Mouse (Mus musculus) limb, embryonic 14.5 days (tissue): ENCODE measurements around the gene Trim65. TPM values are rescaled to one million over a fixed set of nuclear protein-coding genes. Genes with fewer than 3 reads are reported as not detected.

Experiments
- ATAC-seq: fragments of 200-750 bp; cut with Nextera tagmentation; 2 replicates; pipeline ENCODE4 v1.8.0; 2017; ENCODE audit warnings: low read depth, moderate number of reproducible peaks, moderate TSS enrichment; ENCODE audit not compliant: low FRiP score
- DNase-seq: peaks from one replicate; pipeline ENCODE4 v3.0.0-alpha.2; 2015; ENCODE audit warnings: low spot score
- H3K27ac ChIP-seq: fragments of 300-500 bp; sonication (generic); replicated peaks from 2 replicates; pipeline ENCODE4 v1.5.1; 2014; ENCODE audit warnings: low read depth, mild to moderate bottlenecking, low read length, moderate library complexity, mixed read lengths
- H3K27me3 ChIP-seq: fragments of 300-500 bp; sonication (generic); 2 replicates; pipeline ENCODE4 v1.6.1; 2014; ENCODE audit warnings: low read length, mixed read lengths; ENCODE audit not compliant: control insufficient read depth, insufficient read depth
- H3K36me3 ChIP-seq: fragments of 300-500 bp; sonication (generic); 2 replicates; pipeline ENCODE4 v1.6.1; 2014; ENCODE audit warnings: mild to moderate bottlenecking, low read length, moderate library complexity, mixed read lengths; ENCODE audit not compliant: control insufficient read depth, insufficient read depth
- H3K4me1 ChIP-seq: fragments of 300-500 bp; sonication (generic); 2 replicates; pipeline ENCODE4 v1.6.1; 2014; ENCODE audit warnings: antibody characterized with exemption, low read length, mixed read lengths; ENCODE audit not compliant: control insufficient read depth, insufficient read depth
- H3K4me2 ChIP-seq: fragments of 300-500 bp; sonication (generic); replicated peaks from 2 replicates; pipeline ENCODE4 v1.6.1; 2014; ENCODE audit warnings: low read depth, mild to moderate bottlenecking, low read length, moderate library complexity; ENCODE audit not compliant: severe bottlenecking
- H3K4me3 ChIP-seq: fragments of 300-500 bp; sonication (generic); replicated peaks from 2 replicates; pipeline ENCODE4 v1.5.1; 2014; ENCODE audit warnings: low read length
- H3K9ac ChIP-seq: fragments of 300-500 bp; sonication (generic); 2 replicates; pipeline ENCODE4 v1.6.1; 2014; ENCODE audit warnings: mild to moderate bottlenecking, low read depth, low read length, moderate library complexity; ENCODE audit not compliant: severe bottlenecking
- H3K9me3 ChIP-seq: fragments of 300-500 bp; sonication (generic); 2 replicates; pipeline ENCODE4 v1.6.1; 2016; ENCODE audit warnings: low read length; ENCODE audit not compliant: control insufficient read depth
- POLR2A ChIP-seq: fragments of 200-500 bp; IDR thresholded peaks from 2 replicates; pipeline ENCODE4 v1.8.0; 2012; ENCODE audit warnings: inconsistent platforms, mild to moderate bottlenecking, moderate library complexity, borderline replicate concordance; ENCODE audit not compliant: insufficient read depth, insufficient read length; ENCODE audit errors: extremely low read depth
- WGBS: fragments of 180-500 bp; shearing (Covaris S2); extraction: QIAGEN DNeasy Blood & Tissue Kit; methylation state at CpG from one replicate; pipeline ENCODE4 v1.1.7; 2014; 5-methylcytosine and 5-hydroxymethylcytosine counted together
- polyA plus RNA-seq, 2 experiments: library from polyadenylated mRNA; depleted of rRNA in 1 of 2; stranded (reverse) in 1 of 2; unstranded in 1 of 2; fragments of >200 nt; fragmentation: Nextera tagmentation in 1 of 2; extraction: Ambion mirVana in 1 of 2; gene quantifications; 2 replicates each; pipeline versions ENCODE4 v1.2.1 to v1.2.3; 2012 to 2014

Trim65 gene
- polyA plus RNA-seq, 2 experiments, result 3.1 to 4.9 TPM

DNA sequence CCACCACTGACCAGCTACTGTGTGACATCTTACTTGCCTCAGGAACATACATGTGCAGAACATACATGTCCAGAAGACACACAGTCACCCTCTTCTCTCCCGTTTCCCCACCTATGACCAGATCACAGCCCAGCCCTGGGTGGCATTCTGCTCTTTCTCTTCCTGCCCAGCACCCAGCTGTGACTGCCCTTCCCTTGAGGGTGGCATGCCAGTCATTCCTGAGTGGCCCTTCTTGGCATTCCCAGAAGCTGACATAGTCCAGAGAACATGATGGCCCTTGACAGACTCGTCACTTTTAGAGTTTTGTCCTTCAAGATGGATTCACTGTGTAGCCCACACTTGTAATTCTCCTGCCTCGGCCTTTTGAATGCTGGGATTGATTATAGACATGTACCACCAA, 58.3 kb downstream of the Trim65 start:
- Histone ChIP-seq H3K4me2 (no peak overlapping the region), H3K27me3 (no peaks in the 10 kb centered on the region), H3K9me3 (no peaks in the 10 kb centered on the region), H3K4me1 (0 out of 2 replicates have a peak, but pooled peaks cover 3% of the 10 kb centered on the region), H3K9ac (no peak overlapping the region), H3K36me3 (no peaks in the 10 kb centered on the region), H3K4me3 (no peak overlapping the region), H3K27ac (no peak overlapping the region)
- 80% methylated on average over 3 of the region's 3 CpGs for WGBS
- DNase-seq (no peak), ATAC-seq (no peak)
- no peak for TF ChIP-seq POLR2A

Other genes starting within 250 kb of the Trim65 start
- 9.8 and 10.5 TPM in 2 replicates for gene Smim5, start 231.2 kb downstream of the Trim65 start, polyA plus RNA-seq (2012; rRNA removed)
- gene Smim5, start 231.2 kb downstream of the Trim65 start, polyA plus RNA-seq (2014; fragmentation: Nextera tagmentation; extraction: Ambion mirVana), result 16.0 and 17.5 TPM in 2 replicates
- gene Smim6, start 219.1 kb downstream of the Trim65 start, polyA plus RNA-seq (2012; rRNA removed), result 0.52 and 0.77 TPM in 2 replicates
- gene Smim6, start 219.1 kb downstream of the Trim65 start, polyA plus RNA-seq (2014; fragmentation: Nextera tagmentation; extraction: Ambion mirVana), result 0.83 and 0.89 TPM in 2 replicates
- 35.6 and 52.6 TPM in 2 replicates for gene Sap30bp, start 197.8 kb downstream of the Trim65 start, polyA plus RNA-seq (2012; rRNA removed)
- 36.6 and 36.9 TPM in 2 replicates for gene Sap30bp, start 197.8 kb downstream of the Trim65 start, polyA plus RNA-seq (2014; fragmentation: Nextera tagmentation; extraction: Ambion mirVana)
- 27.9 and 28.0 TPM in 2 replicates for gene Recql5, start 197.7 kb downstream of the Trim65 start, polyA plus RNA-seq (2012; rRNA removed)
- 16.1 and 18.3 TPM in 2 replicates for gene Recql5, start 197.7 kb downstream of the Trim65 start, polyA plus RNA-seq (2014; fragmentation: Nextera tagmentation; extraction: Ambion mirVana)
- 11.3 and 11.6 TPM in 2 replicates for gene Itgb4, start 156.4 kb downstream of the Trim65 start, polyA plus RNA-seq (2012; rRNA removed)
- 12.5 TPM in 2 replicates for gene Itgb4, start 156.4 kb downstream of the Trim65 start, polyA plus RNA-seq (2014; fragmentation: Nextera tagmentation; extraction: Ambion mirVana)
- 115 and 139 TPM in 2 replicates for gene Galk1, start 118.4 kb downstream of the Trim65 start, polyA plus RNA-seq (2012; rRNA removed)
- 162 and 164 TPM in 2 replicates for gene Galk1, start 118.4 kb downstream of the Trim65 start, polyA plus RNA-seq (2014; fragmentation: Nextera tagmentation; extraction: Ambion mirVana)
- 871 and 951 TPM in 2 replicates for gene H3f3b, start 103.2 kb downstream of the Trim65 start, polyA plus RNA-seq (2012; rRNA removed)
- gene H3f3b, start 103.2 kb downstream of the Trim65 start, polyA plus RNA-seq (2014; fragmentation: Nextera tagmentation; extraction: Ambion mirVana), result 1,919 and 2,014 TPM in 2 replicates
- gene Unk, start 100.8 kb downstream of the Trim65 start, polyA plus RNA-seq (2012; rRNA removed), result 80.3 and 99.4 TPM in 2 replicates
- 33.1 and 39.2 TPM in 2 replicates for gene Unk, start 100.8 kb downstream of the Trim65 start, polyA plus RNA-seq (2014; fragmentation: Nextera tagmentation; extraction: Ambion mirVana)
- 4.1 and 4.3 TPM in 2 replicates for gene Unc13d, start 53.2 kb downstream of the Trim65 start, polyA plus RNA-seq (2012; rRNA removed)
- 3.4 and 3.8 TPM in 2 replicates for gene Unc13d, start 53.2 kb downstream of the Trim65 start, polyA plus RNA-seq (2014; fragmentation: Nextera tagmentation; extraction: Ambion mirVana)
- 58.6 and 76.2 TPM in 2 replicates for gene Wbp2, start 44.1 kb downstream of the Trim65 start, polyA plus RNA-seq (2012; rRNA removed)
- 56.8 and 57.7 TPM in 2 replicates for gene Wbp2, start 44.1 kb downstream of the Trim65 start, polyA plus RNA-seq (2014; fragmentation: Nextera tagmentation; extraction: Ambion mirVana)
- 25.5 and 35.2 TPM in 2 replicates for gene Trim47, start 3.9 kb downstream of the Trim65 start, polyA plus RNA-seq (2012; rRNA removed)
- gene Trim47, start 3.9 kb downstream of the Trim65 start, polyA plus RNA-seq (2014; fragmentation: Nextera tagmentation; extraction: Ambion mirVana), result 25.1 and 28.5 TPM in 2 replicates
- gene Mrpl38, start 7.7 kb upstream of the Trim65 start, polyA plus RNA-seq (2012; rRNA removed), result 52.6 and 56.4 TPM in 2 replicates
- 85.8 and 86.5 TPM in 2 replicates for gene Mrpl38, start 7.7 kb upstream of the Trim65 start, polyA plus RNA-seq (2014; fragmentation: Nextera tagmentation; extraction: Ambion mirVana)
- gene Fbf1, start 37.0 kb upstream of the Trim65 start, polyA plus RNA-seq (2012; rRNA removed), result 77.7 and 82.6 TPM in 2 replicates
- gene Fbf1, start 37.0 kb upstream of the Trim65 start, polyA plus RNA-seq (2014; fragmentation: Nextera tagmentation; extraction: Ambion mirVana), result 26.4 and 34.8 TPM in 2 replicates
- gene Ten1, start 67.7 kb upstream of the Trim65 start, polyA plus RNA-seq (2012; rRNA removed), result 44.2 and 50.0 TPM in 2 replicates
- gene Ten1, start 67.7 kb upstream of the Trim65 start, polyA plus RNA-seq (2014; fragmentation: Nextera tagmentation; extraction: Ambion mirVana), result 67.4 and 70.5 TPM in 2 replicates
- 38.1 and 42.9 TPM in 2 replicates for gene Acox1, start 67.9 kb upstream of the Trim65 start, polyA plus RNA-seq (2012; rRNA removed)
- gene Acox1, start 67.9 kb upstream of the Trim65 start, polyA plus RNA-seq (2014; fragmentation: Nextera tagmentation; extraction: Ambion mirVana), result 26.3 and 30.1 TPM in 2 replicates
- 6.0 and 8.2 TPM in 2 replicates for gene Evpl, start 106.9 kb upstream of the Trim65 start, polyA plus RNA-seq (2012; rRNA removed)
- 17.0 and 21.8 TPM in 2 replicates for gene Evpl, start 106.9 kb upstream of the Trim65 start, polyA plus RNA-seq (2014; fragmentation: Nextera tagmentation; extraction: Ambion mirVana)
- 106 and 111 TPM in 2 replicates for gene Srp68, start 143.1 kb upstream of the Trim65 start, polyA plus RNA-seq (2012; rRNA removed)
- 94.9 and 103 TPM in 2 replicates for gene Srp68, start 143.1 kb upstream of the Trim65 start, polyA plus RNA-seq (2014; fragmentation: Nextera tagmentation; extraction: Ambion mirVana)
- 0.24 and 0.59 TPM in 2 replicates for gene Galr2, start 149.8 kb upstream of the Trim65 start, polyA plus RNA-seq (2012; rRNA removed)
- 0.33 and 0.37 TPM in 2 replicates for gene Galr2, start 149.8 kb upstream of the Trim65 start, polyA plus RNA-seq (2014; fragmentation: Nextera tagmentation; extraction: Ambion mirVana)
- gene Exoc7, start 176.1 kb upstream of the Trim65 start, polyA plus RNA-seq (2012; rRNA removed), result 57.7 and 66.7 TPM in 2 replicates
- 72.0 and 72.7 TPM in 2 replicates for gene Exoc7, start 176.1 kb upstream of the Trim65 start, polyA plus RNA-seq (2014; fragmentation: Nextera tagmentation; extraction: Ambion mirVana)
- gene Foxj1, start 204.3 kb upstream of the Trim65 start, polyA plus RNA-seq (2012; rRNA removed), result 0.85 and 0.88 TPM in 2 replicates
- 0.14 TPM in 1 of 2 replicates, not detected in the other for gene Foxj1, start 204.3 kb upstream of the Trim65 start, polyA plus RNA-seq (2014; fragmentation: Nextera tagmentation; extraction: Ambion mirVana)